Mouse (Mus musculus) ovary, postnatal 14 days (tissue): ENCODE data around the gene Lasp1.

Source experiments
- DNase-seq: peaks from one replicate; pipeline ENCODE4 v3.0.0; 2022; ENCODE audit warnings: low spot score

The Lasp1 gene

GRCm38 (mm10) chr11:97874396-97874795 is 75.6 kb downstream of the Lasp1 start:
- DNase-seq = no peak

- DNase-seq = no peak
Observed at GRCm38 (mm10) chr11:97877341-97877740, 78.5 kb downstream of the Lasp1 start.

GRCm38 (mm10) chr11:97880362-97880761 is 81.6 kb downstream of the Lasp1 start:
- DNase-seq = no peak

- DNase-seq = peak; percentile 60
Observed at GRCm38 (mm10) chr11:97883542-97883917, 84.7 kb downstream of the Lasp1 start.

- DNase-seq = peak; percentile 93
Observed at GRCm38 (mm10) chr11:97883918-97884600, 85.3 kb downstream of the Lasp1 start, which contains the start of gene Fbxo47. TSS of gene Fbxo47 (minus strand) at chr11:97884154.

- DNase-seq = no peak
Observed at GRCm38 (mm10) chr11:97884601-97885185, 85.9 kb downstream of the Lasp1 start.

- DNase-seq = no peak
Observed at GRCm38 (mm10) chr11:97885296-97885915, 86.6 kb downstream of the Lasp1 start.
